Mouse (Mus musculus) kidney, adult 2 months (tissue): Measurements from ENCODE around the gene Tdrd7. TPM values are rescaled to one million over a fixed set of nuclear protein-coding genes. Genes with fewer than 3 reads are reported as not detected.

ENCODE experiments used
- DNase-seq: peaks from one replicate; pipeline ENCODE4 v3.0.0; 2021
- H3K27ac ChIP-seq: fragments of 200-500 bp; 2 replicates; pipeline ENCODE4 v1.5.1; 2012; ENCODE audit warnings: low read depth, low read length, control low read depth, inconsistent platforms; ENCODE audit not compliant: insufficient read depth
- H3K27me3 ChIP-seq: fragments of 200-500 bp; replicated peaks from 2 replicates; pipeline ENCODE4 v1.6.1; 2012; ENCODE audit warnings: mild to moderate bottlenecking, moderate library complexity, low read length, inconsistent platforms; ENCODE audit not compliant: control insufficient read depth, insufficient read depth
- H3K36me3 ChIP-seq: fragments of 200-500 bp; 2 replicates; pipeline ENCODE4 v1.6.1; 2012; ENCODE audit warnings: mild to moderate bottlenecking, moderate library complexity, low read length, inconsistent platforms; ENCODE audit not compliant: control insufficient read depth, insufficient read depth
- H3K4me1 ChIP-seq: fragments of 200-500 bp; 2 replicates; pipeline ENCODE4 v1.6.1; 2011; ENCODE audit warnings: low read length; ENCODE audit not compliant: control insufficient read depth, insufficient read depth
- H3K4me3 ChIP-seq: fragments of 200-500 bp; 2 replicates; pipeline ENCODE4 v1.5.1; 2011; ENCODE audit warnings: mild to moderate bottlenecking, low read depth, low read length, control low read depth; ENCODE audit not compliant: insufficient read depth
- CTCF ChIP-seq: fragments of 200-500 bp; conservative IDR thresholded peaks from 2 replicates; pipeline ENCODE4 v1.5.1; 2011; ENCODE audit warnings: low read depth, mild to moderate bottlenecking, control low read depth, low read length, moderate library complexity, mixed read lengths; ENCODE audit not compliant: insufficient read depth, insufficient read length
- POLR2A ChIP-seq: fragments of 200-500 bp; IDR thresholded peaks from one replicate; pipeline ENCODE4 v1.6.1; 2011; ENCODE audit warnings: low read depth, low read length, control low read depth
- WGBS: fragments of 180-500 bp; shearing (Covaris S2); methylation state at CpG from one replicate; pipeline ENCODE4 v1.1.7; 2018; 5-methylcytosine and 5-hydroxymethylcytosine counted together
- polyA plus RNA-seq: library from polyadenylated mRNA; depleted of rRNA; stranded (reverse); fragments of >200 nt; gene quantifications from 2 replicates; pipeline ENCODE4 v1.2.3, GENCODE M21; 2012

The Tdrd7 gene
- polyA plus RNA-seq, 1 experiment, result 19.1 TPM

GRCm38 (mm10) chr4:45976931-45977667, 12.0 kb downstream of the Tdrd7 start:
- TF ChIP-seq POLR2A (no peak), CTCF (no peak)
- 64% methylated on average over 6 of the region's 6 CpGs for WGBS
- no peak overlapping the region for H3K4me3 ChIP-seq

GRCm38 (mm10) chr4:45979916-45980315, 14.8 kb downstream of the Tdrd7 start:
- no peak for TF ChIP-seq POLR2A
- no peak for TF ChIP-seq CTCF
- H3K4me1 ChIP-seq, result peaks cover 10% of the 10 kb centered on the region
- H3K27ac ChIP-seq, result no peak overlapping the region
- H3K36me3 ChIP-seq, result no peaks in the 10 kb centered on the region
- no peak overlapping the region for H3K4me3 ChIP-seq
- peak; percentile 65 for DNase-seq
- WGBS, result 54% methylated on average over 2 of the region's 2 CpGs
- H3K27me3 ChIP-seq, result no peaks in the 10 kb centered on the region

More at GRCm38 (mm10) chr4:45976931-45977667, 12.0 kb downstream of the Tdrd7 start:
- peaks cover 18% of the 10 kb centered on the region for H3K4me1 ChIP-seq
- no peaks in the 10 kb centered on the region for H3K36me3 ChIP-seq
- DNase-seq, result peak; percentile 55
- no peaks in the 10 kb centered on the region for H3K27me3 ChIP-seq
- no peak overlapping the region for H3K27ac ChIP-seq

DNA sequence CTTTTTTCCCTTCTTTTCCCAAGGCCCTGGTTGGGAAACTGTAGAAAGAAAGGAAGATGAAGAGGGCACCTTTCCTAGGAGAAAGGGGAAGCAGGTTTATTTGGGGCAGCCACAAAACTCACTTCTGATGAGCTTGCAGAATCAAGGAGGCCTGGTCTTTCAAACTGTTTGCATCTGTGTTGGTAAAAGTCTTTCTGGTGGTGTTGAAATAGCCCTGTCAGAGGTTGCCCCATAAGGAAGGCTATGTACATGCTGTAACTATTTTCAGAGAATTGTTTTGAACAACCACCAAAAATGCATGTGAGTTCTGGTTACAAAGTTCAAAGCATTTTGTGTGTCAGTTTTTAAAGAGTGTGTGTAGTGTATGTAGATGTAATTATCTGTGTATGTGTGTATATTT, 15.9 kb downstream of the Tdrd7 start:
- H3K4me1 ChIP-seq, result peaks cover 7% of the 10 kb centered on the region
- no peaks in the 10 kb centered on the region for H3K27me3 ChIP-seq
- DNase-seq, result no peak
- no peak overlapping the region for H3K27ac ChIP-seq
- H3K4me3 ChIP-seq, result no peak overlapping the region
- no peaks in the 10 kb centered on the region for H3K36me3 ChIP-seq
- TF ChIP-seq CTCF, result no peak

DNA sequence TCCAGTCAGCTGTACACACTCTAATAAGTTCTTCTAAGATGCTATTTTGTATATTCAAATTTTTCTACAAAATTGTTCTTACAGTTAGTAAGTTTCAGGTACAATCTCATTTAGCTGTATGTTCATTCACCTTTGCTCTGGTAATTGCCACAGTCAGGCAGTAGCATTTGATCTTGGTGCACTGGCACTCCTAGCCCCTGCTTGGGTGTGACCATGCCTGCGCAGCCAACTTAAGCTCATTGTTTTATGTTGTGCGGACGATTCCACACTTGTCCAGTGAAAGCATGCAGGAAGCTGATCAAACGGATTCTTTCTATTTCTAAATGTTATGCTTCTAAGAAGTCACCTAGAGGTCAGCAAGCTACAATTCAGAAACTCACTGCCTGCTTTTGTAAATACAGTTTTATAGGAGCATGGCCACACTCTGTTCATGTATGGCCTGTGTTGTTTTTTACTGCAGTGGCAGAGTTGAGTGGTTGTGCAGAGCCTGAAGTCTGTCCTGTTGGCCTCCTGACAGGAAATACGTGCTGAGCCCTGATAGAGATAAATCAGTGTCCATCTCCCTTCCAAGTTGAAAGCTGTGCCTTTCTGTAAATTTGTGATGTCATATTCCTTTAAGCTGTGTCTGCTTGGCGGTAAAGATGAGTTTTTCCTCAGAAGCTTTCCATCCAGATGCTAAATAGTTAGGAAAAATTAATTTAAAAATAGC, 25.4 kb downstream of the Tdrd7 start:
- Histone ChIP-seq H3K27me3 (no peaks in the 10 kb centered on the region), H3K4me3 (no peak overlapping the region), H3K27ac (no peak overlapping the region), H3K4me1 (no peaks in the 10 kb centered on the region), H3K36me3 (peaks cover 1% of the 10 kb centered on the region; the same call in 1 of the 2 replicates)
- no peak for TF ChIP-seq CTCF
- TF ChIP-seq POLR2A, result no peak
- DNase-seq, result no peak
- WGBS, result 62% methylated on average over 6 of the region's 6 CpGs

DNA sequence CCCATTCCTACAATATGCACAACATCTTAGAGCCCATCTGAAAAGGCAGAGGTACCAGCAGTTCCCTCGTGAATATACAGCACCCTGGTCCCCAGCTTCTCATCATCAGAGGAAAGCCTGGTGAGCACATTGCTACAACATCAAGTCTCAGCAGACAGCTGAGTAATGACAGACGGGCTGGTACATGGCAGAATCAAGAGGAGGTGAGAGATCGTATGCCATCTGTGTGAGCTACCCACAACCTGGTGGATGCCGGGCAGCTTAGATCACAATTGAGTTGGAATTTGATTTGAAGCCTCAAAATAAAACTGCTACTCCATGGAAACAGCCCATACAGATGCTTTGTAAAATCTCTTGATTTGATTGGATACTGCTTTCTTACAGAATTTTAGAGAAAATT, 33.4 kb downstream of the Tdrd7 start:
- no peak for DNase-seq
- TF ChIP-seq CTCF, result no peak
- TF ChIP-seq POLR2A, result no peak
- H3K4me3 ChIP-seq, result no peak overlapping the region
- WGBS, result 91% methylated on average over 4 of the region's 4 CpGs
- H3K27me3 ChIP-seq, result no peaks in the 10 kb centered on the region
- H3K27ac ChIP-seq, result no peak overlapping the region
- H3K36me3 ChIP-seq, result no peaks in the 10 kb centered on the region; the same call in 1 of the 2 replicates
- no peaks in the 10 kb centered on the region for H3K4me1 ChIP-seq

- Histone ChIP-seq H3K4me1 (no peaks in the 10 kb centered on the region), H3K36me3 (no peaks in the 10 kb centered on the region; the same call in 1 of the 2 replicates), H3K4me3 (no peak overlapping the region), H3K27ac (no peak overlapping the region), H3K27me3 (no peaks in the 10 kb centered on the region)
- WGBS, result 70% methylated on average over 5 of the region's 5 CpGs
- TF ChIP-seq POLR2A (no peak), CTCF (no peak)
- DNase-seq, result peak; percentile 12
These were observed 43.1 kb downstream of the Tdrd7 start for GRCm38 (mm10) chr4:46008142-46008793.

- DNase-seq, result no peak
- WGBS, result 93% methylated on average over 2 of the region's 2 CpGs
- no peaks in the 10 kb centered on the region for H3K4me1 ChIP-seq
- H3K4me3 ChIP-seq, result no peak overlapping the region
- no peaks in the 10 kb centered on the region for H3K27me3 ChIP-seq
- H3K27ac ChIP-seq, result no peak overlapping the region
- peaks cover 1% of the 10 kb centered on the region; the same call in 1 of the 2 replicates for H3K36me3 ChIP-seq
- TF ChIP-seq CTCF (no peak), POLR2A (no peak)
These were observed 46.6 kb downstream of the Tdrd7 start for GRCm38 (mm10) chr4:46011698-46012097.
